Mouse (Mus musculus) bone marrow, adult 2 months (tissue): ENCODE measurements around the gene Col13a1.

Experiments used
- CTCF ChIP-seq: fragments of 200-500 bp; IDR thresholded peaks from 2 replicates; pipeline ENCODE4 v1.5.1; 2011; ENCODE audit warnings: low read length, control low read depth; ENCODE audit not compliant: control insufficient read depth, insufficient read depth
- POLR2A ChIP-seq: fragments of 200-500 bp; IDR thresholded peaks from 2 replicates; pipeline ENCODE4 v1.6.1; 2011; ENCODE audit warnings: low read depth, mild to moderate bottlenecking, control low read depth, low read length, borderline replicate concordance; ENCODE audit not compliant: control insufficient read depth

DNA sequence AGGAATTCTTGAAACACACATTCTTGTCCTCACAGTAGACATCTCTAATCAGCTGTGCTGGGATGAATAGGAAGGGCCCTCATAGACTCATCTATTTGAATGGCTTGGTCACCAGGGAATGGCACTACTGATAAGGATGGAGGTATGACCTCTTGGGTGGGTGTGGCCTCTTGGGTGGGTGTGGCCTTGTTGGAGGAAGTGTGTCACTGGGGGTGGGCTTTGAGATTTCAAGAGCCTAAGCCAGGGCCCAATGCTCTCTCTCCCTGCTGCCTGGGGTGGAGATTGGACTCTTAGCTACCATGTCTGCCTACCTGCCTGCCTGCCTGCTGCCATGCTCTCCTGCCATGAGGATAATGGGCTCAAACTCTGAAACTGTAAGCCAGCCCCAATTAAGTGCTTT lies 53.2 kb downstream of the Col13a1 start:
- no peak for TF ChIP-seq CTCF
- TF ChIP-seq POLR2A = no peak
